Mouse (Mus musculus) hindbrain, embryonic 11.5 days (tissue): ENCODE results near the gene Pdcd2. TPM values are rescaled to one million over a fixed set of nuclear protein-coding genes. Genes with fewer than 3 reads are reported as not detected.

Experiments used
- ATAC-seq: fragments of 200-750 bp; cut with Nextera tagmentation; 2 replicates; pipeline ENCODE4 v1.8.0; 2017; ENCODE audit warnings: mild to moderate bottlenecking, moderate TSS enrichment, moderate library complexity; ENCODE audit not compliant: low FRiP score
- DNase-seq: peaks from one replicate; pipeline ENCODE4 v3.0.0-alpha.2; 2015; ENCODE audit warnings: low spot score
- H3K27ac ChIP-seq: fragments of 300-500 bp; sonication (generic); 2 replicates; pipeline ENCODE4 v1.5.1; 2014; ENCODE audit warnings: mild to moderate bottlenecking, low read depth, low read length
- H3K27me3 ChIP-seq: fragments of 300-500 bp; sonication (generic); 2 replicates; pipeline ENCODE4 v1.6.1; 2014; ENCODE audit warnings: mild to moderate bottlenecking, low read length, moderate library complexity, mixed read lengths; ENCODE audit not compliant: control insufficient read depth, insufficient read depth
- H3K36me3 ChIP-seq: fragments of 300-500 bp; sonication (generic); 2 replicates; pipeline ENCODE4 v1.6.1; 2014; ENCODE audit warnings: mild to moderate bottlenecking, low read length, moderate library complexity, mixed read lengths; ENCODE audit not compliant: control insufficient read depth, insufficient read depth
- H3K4me1 ChIP-seq: fragments of 300-500 bp; sonication (generic); replicated peaks from 2 replicates; pipeline ENCODE4 v1.6.1; 2014; ENCODE audit warnings: low read length, mixed read lengths; ENCODE audit not compliant: control insufficient read depth, insufficient read depth
- H3K4me2 ChIP-seq: fragments of 300-500 bp; sonication (generic); replicated peaks from 2 replicates; pipeline ENCODE4 v1.6.1; 2014; ENCODE audit warnings: mild to moderate bottlenecking, low read depth, low read length
- H3K4me3 ChIP-seq: fragments of 300-500 bp; sonication (generic); 2 replicates; pipeline ENCODE4 v1.5.1; 2014; ENCODE audit warnings: low read depth, low read length
- H3K9ac ChIP-seq: fragments of 300-500 bp; sonication (generic); 2 replicates; pipeline ENCODE4 v1.6.1; 2014; ENCODE audit warnings: low read depth, low read length
- H3K9me3 ChIP-seq: fragments of 300-500 bp; sonication (generic); 2 replicates; pipeline ENCODE4 v1.6.1; 2016; ENCODE audit warnings: low read length; ENCODE audit not compliant: control insufficient read depth
- WGBS: fragments of 180-500 bp; shearing (Covaris S2); extraction: QIAGEN DNeasy Blood & Tissue Kit; methylation state at CpG from one replicate; pipeline ENCODE4 v1.1.7; 2014; 5-methylcytosine and 5-hydroxymethylcytosine counted together
- polyA plus RNA-seq: library from polyadenylated mRNA; unstranded; fragments of >200 nt; fragmentation: Nextera tagmentation; extraction: Ambion mirVana; gene quantifications from 2 replicates; pipeline ENCODE4 v1.2.1, GENCODE M21; 2014

Gene Pdcd2
- 66.9 and 68.3 TPM in 2 replicates for polyA plus RNA-seq

DNA sequence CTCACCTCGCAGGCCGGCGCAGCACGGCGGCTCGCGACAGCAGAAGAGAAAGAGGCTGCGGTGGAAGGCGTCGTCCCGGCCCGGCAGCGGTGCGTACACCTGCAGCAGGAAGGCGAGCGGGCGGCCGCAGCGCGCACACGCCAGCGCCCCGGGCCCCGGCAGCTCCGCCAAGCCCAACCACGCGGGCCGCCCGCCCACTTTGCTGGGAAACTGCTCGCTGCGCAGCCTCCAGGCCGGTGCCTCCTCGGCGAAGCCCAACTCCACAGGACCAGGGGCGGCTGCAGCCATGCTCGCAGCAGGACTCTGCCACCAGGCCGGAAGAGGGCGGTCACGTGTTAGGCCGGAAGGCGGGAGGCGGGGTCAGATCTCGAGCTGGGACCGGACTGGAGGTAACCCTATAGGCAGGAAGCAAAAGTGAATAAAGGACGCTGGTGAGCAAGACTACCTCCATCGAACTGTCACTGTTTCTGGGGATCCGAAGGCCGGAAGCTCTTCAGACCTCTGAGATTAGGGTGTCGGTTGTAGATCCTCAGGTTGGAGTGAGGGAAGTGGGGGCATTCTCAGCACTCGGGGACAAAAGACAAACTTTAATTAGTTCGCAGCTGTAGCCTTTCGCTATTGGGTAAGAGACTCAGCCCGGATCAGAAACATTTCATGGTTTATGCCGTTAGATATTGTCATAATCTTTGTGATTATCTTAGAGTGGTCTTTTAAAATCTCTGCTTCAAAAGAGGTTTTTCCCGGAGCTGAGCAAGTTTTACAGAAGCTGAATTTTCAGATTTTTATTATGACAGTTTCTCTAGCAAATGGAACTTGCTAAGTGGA, at the start of gene Pdcd2:
TSS of gene Pdcd2 (minus strand) at position 316 of the 825 bp plus-strand sequence.
- H3K4me2 ChIP-seq: peak within 1 kb of the TSS; percentile 62
- peak within 1 kb of the TSS; percentile 65 for H3K27ac ChIP-seq
- no peaks in the 10 kb centered on the region for H3K9me3 ChIP-seq
- 0 out of 2 replicates have a peak, but pooled peaks cover 2% of the 10 kb centered on the region for H3K4me1 ChIP-seq
- H3K36me3 ChIP-seq: 0 out of 2 replicates have a peak, but pooled peaks cover 2% of the 10 kb centered on the region
- ATAC-seq (peak; percentile 98), DNase-seq (peak; percentile 97)
- WGBS: 2% methylated on average over 43 of the region's 55 CpGs
- peak within 1 kb of the TSS; percentile 89 for H3K4me3 ChIP-seq
- peak within 1 kb of the TSS; percentile 78 for H3K9ac ChIP-seq
- no peaks in the 10 kb centered on the region for H3K27me3 ChIP-seq

- Histone ChIP-seq H3K4me3 (no peak overlapping the region), H3K4me2 (no peak overlapping the region), H3K4me1 (no peaks in the 10 kb centered on the region), H3K36me3 (no peaks in the 10 kb centered on the region), H3K27ac (no peak overlapping the region), H3K9me3 (no peaks in the 10 kb centered on the region), H3K9ac (no peak overlapping the region), H3K27me3 (no peaks in the 10 kb centered on the region)
- WGBS: 70% methylated on average over 1 of the region's 1 CpGs
- DNase-seq (no peak), ATAC-seq (no peak)
Measured at GRCm38 (mm10) chr17:15575056-15575455, 48.0 kb upstream of the Pdcd2 start.

DNA sequence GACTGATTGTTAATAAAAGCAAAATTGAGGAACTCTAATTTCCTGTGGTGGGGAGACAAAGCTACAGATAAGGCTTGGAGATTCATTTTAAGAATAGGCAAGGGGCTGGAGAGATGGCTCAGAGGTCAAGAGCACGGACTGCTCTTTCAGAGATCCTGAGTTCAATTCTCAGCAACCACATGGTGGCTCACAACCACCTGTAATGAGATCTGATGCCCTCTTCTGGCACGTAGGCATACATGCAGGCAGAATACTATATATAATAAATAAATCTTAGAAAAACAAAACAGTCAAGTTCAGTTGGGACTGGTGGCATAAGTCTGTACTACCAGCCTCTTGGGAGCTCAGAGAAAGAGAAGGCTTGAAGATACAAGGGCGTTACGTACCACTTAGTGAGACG, 39.8 kb upstream of the Pdcd2 start:
- H3K9ac ChIP-seq: no peak overlapping the region
- ATAC-seq (no peak), DNase-seq (no peak)
- H3K27ac ChIP-seq: no peak overlapping the region
- 64% methylated on average over 5 of the region's 5 CpGs for WGBS
- H3K4me3 ChIP-seq: no peak overlapping the region
- no peaks in the 10 kb centered on the region for H3K9me3 ChIP-seq
- H3K4me2 ChIP-seq: no peak overlapping the region
- H3K36me3 ChIP-seq: no peaks in the 10 kb centered on the region
- no peaks in the 10 kb centered on the region for H3K4me1 ChIP-seq
- H3K27me3 ChIP-seq: no peaks in the 10 kb centered on the region

GRCm38 (mm10) chr17:15564928-15565300, 37.8 kb upstream of the Pdcd2 start:
- Histone ChIP-seq H3K9me3 (no peaks in the 10 kb centered on the region), H3K27me3 (no peaks in the 10 kb centered on the region), H3K36me3 (no peaks in the 10 kb centered on the region), H3K4me1 (no peaks in the 10 kb centered on the region), H3K9ac (peak overlapping the region; percentile 31; the same call in 1 of the 2 replicates), H3K27ac (no peak overlapping the region), H3K4me2 (peak overlapping the region; percentile 49), H3K4me3 (peak overlapping the region; percentile 46)
- peak; percentile 11; the same call in 1 of the 2 replicates for ATAC-seq
- WGBS: 54% methylated on average over 12 of the region's 12 CpGs
- DNase-seq: peak; percentile 28

DNA sequence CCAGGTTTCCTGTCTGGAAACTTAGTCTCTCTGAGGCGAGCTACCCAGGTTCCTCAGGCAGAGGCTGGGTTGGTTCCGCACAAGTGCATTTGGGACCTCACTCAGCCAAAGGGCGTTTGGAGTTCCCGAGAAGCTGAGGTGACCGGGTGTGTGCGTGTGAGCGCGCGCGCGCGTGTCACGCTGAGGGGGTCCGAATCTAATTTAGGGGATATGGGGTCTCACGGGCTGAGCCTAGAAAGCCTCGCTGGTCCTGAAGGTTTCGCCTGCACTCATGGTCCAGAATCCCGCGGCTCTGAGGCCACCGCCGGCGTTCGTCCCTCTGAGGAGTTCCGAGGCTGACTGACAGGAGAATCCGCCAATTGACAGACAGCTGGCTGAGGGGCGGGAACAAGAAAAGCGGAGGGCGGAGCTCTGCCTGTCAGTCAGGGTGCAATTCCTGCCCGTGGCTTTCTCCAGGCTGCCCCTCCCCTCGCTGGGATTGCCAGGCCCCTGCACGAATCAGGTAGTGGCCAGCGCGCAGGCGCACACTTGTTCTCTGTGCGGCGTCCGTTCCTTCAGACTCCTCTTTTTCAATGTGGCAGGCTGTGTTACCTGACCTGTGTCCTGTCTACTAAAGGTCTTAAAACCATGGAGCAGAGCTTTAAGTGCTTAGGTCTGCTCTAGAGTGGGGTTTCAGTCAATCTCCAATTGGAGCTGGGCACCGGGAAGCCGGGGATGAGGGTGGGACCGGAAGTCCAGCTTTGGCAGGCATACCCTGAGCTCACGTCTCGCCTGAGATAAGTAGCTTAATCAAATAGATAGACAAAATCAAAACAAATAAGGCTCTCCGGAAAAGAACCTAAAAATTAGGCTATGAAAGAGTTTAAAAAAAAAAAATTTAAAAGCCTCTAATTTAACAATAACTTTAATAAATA, 37.2 kb upstream of the Pdcd2 start, which contains the start of gene Prdm9:
TSS of gene Prdm9 (minus strand) at position 341 of the 914 bp plus-strand sequence.
- peak; percentile 99 for DNase-seq
- no peaks in the 10 kb centered on the region for H3K36me3 ChIP-seq
- H3K27me3 ChIP-seq: no peaks in the 10 kb centered on the region
- H3K27ac ChIP-seq: peak within 1 kb of the TSS; percentile 80
- ATAC-seq: peak; percentile 99
- no peaks in the 10 kb centered on the region for H3K9me3 ChIP-seq
- no peaks in the 10 kb centered on the region for H3K4me1 ChIP-seq
- peak within 1 kb of the TSS; percentile 77 for H3K9ac ChIP-seq
- H3K4me3 ChIP-seq: peak within 1 kb of the TSS; percentile 46
- WGBS: under 1% methylated on average over 43 of the region's 43 CpGs
- peak within 1 kb of the TSS; percentile 55 for H3K4me2 ChIP-seq

- H3K27me3 ChIP-seq: no peaks in the 10 kb centered on the region
- 98% methylated on average over 2 of the region's 2 CpGs for WGBS
- no peaks in the 10 kb centered on the region for H3K36me3 ChIP-seq
- H3K9ac ChIP-seq: no peak overlapping the region
- no peak for ATAC-seq
- no peaks in the 10 kb centered on the region for H3K9me3 ChIP-seq
- no peak overlapping the region for H3K4me3 ChIP-seq
- no peak for DNase-seq
- no peaks in the 10 kb centered on the region for H3K4me1 ChIP-seq
- H3K4me2 ChIP-seq: no peak overlapping the region
- H3K27ac ChIP-seq: no peak overlapping the region
Measured at GRCm38 (mm10) chr17:15559946-15560345, 32.8 kb upstream of the Pdcd2 start.

DNA sequence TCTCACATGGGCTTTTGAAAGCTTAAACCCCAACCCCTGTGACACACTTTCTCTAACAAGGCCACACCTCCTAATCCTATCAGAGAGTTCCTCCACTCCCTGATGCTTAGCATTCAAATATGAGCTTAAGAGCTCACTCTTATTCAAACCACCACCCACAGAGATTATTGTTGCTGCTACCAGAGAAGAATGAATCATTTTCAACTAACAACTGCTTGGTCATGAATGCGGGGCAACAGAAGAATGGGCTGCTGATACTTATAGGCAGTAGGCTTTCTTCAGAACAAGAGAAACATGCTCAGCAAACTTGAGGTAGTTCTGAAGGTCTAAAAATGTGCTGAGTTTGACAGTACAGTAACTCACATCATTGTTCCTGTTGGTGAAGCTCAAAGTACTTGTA, 22.6 kb upstream of the Pdcd2 start:
- WGBS: 37% methylated on average over 1 of the region's 1 CpGs
- H3K27ac ChIP-seq: no peak overlapping the region
- H3K4me3 ChIP-seq: no peak overlapping the region
- ATAC-seq (no peak), DNase-seq (no peak)
- no peak overlapping the region for H3K9ac ChIP-seq
- H3K36me3 ChIP-seq: no peaks in the 10 kb centered on the region
- H3K27me3 ChIP-seq: no peaks in the 10 kb centered on the region
- no peak overlapping the region for H3K4me2 ChIP-seq
- H3K9me3 ChIP-seq: no peaks in the 10 kb centered on the region
- no peaks in the 10 kb centered on the region for H3K4me1 ChIP-seq

- no peak for ATAC-seq
- Histone ChIP-seq H3K4me3 (no peak overlapping the region), H3K27ac (no peak overlapping the region), H3K4me1 (no peaks in the 10 kb centered on the region), H3K4me2 (no peak overlapping the region), H3K27me3 (no peaks in the 10 kb centered on the region), H3K9me3 (no peaks in the 10 kb centered on the region), H3K9ac (no peak overlapping the region), H3K36me3 (no peaks in the 10 kb centered on the region)
- WGBS: 79% methylated on average over 4 of the region's 4 CpGs
- DNase-seq: no peak
Measured at GRCm38 (mm10) chr17:15546440-15546839, 19.3 kb upstream of the Pdcd2 start.
